Mouse (Mus musculus) frontal cortex, postnatal 10 days (tissue): ENCODE results near the gene Doc2a.
A peak's percentile ranks its signal among the peaks of the same experiment; 100 is the strongest.

Source experiments
- DNase-seq, 2 experiments: peaks; one replicate each; pipeline ENCODE4 v3.0.0; 2022; ENCODE audit warnings: low spot score in 2 of 2, mixed read lengths in 1 of 2

Doc2a gene

DNA sequence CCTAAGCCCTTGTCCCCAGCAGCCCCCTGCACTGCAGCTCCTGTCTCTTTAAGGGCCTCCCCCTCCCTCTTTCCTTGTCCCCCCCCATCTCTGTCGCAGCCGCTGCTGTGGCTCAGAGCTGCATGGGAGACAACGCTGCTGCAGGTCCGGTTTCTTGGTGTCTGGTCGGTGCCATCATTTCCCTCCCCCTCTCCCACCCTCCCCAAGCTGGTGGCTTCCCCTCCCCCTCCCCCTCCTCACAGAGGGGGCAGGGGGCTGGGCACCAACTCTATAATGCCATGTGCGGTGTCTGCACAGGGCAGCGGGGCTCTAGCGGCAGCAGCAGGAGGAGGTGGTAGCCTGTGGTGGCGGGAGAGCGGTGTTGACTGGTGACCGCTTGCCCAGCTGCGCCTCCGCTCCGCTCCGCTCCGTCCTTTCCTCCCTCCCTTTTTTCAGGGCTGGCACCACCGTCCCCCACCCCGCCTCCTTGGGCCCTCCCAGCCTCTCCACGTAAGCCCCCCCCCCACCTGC lies 24.0 kb upstream of the Doc2a start:
- peak in 1 of 2 experiments; percentile 34 for DNase-seq

DNA sequence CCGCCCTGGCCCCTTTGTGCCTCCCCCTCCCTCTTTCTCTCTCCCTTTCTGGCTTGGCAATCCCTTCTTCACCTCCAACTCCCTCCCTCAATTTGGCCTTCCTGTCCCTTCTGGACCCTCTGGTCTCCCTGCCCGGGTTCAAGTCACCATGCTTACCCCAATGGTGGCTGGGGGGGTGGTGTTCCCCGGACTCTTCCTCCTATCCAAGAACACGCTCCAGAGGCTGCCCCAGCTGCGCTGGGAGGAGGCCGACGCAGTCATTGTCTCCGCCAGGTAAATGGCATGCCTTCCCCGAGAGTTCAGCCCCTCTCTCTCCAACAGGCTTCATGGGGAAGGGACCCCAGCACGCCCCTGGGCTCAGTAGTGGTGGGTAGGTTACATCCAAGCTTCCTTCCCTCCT lies 23.3 kb upstream of the Doc2a start:
- DNase-seq: no peak

DNA sequence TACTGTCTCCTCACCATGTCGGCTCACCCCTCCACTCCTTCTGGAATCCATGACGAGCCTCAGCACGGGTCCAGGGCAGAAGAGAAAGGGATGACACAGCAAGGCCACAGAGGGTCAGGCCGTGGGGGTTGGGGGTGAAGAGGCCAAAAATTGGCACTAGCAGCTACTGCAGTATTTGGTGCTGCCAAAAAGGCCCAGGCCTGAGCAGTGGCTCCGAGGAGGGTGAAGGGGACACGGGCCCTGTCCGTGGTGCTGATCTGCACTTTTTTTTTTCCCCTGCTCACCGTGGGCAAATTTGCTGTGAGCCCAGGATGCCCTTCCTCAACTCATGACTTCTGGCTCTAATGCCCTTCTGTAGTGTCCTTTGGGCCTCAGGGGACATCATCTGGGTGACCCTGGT lies 21.8 kb upstream of the Doc2a start:
- DNase-seq: no peak

- no peak for DNase-seq
Measured at GRCm38 (mm10) chr7:126825952-126826351, 21.3 kb upstream of the Doc2a start.

GRCm38 (mm10) chr7:126831539-126831938 lies 15.7 kb upstream of the Doc2a start, which contains the start of gene 4930451I11Rik:
4930451I11Rik (minus strand) TSS chr7:126831639.
- no peak for DNase-seq

DNA sequence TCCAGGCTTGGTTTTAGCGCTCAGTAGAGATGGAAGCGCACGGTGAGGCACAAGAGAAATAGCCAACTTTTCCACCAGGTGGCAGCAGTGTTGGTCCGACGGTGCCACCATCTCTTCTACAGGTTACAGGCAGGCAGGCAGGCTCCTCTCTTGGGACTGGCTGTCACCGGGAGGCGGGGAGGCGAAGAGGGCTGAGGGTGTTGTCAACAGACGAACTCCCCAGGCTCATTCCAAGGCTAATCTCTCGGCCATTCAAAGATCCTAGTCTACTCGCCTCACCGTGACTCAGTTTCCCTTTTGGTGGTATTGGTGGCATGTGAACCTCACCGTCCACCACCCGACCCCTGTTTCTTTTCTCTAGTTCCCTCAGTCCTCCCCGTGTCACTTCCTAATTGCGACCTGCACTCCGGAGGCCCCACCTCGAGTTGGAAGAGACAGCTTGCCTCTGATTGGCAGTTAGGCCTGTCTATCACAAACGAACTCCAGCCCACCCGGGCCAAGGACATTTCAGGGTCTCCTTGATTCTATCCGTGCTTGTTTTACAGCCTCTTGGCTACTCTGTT lies 15.1 kb upstream of the Doc2a start:
- DNase-seq: peak in 1 of 2 experiments; percentile 76

DNA sequence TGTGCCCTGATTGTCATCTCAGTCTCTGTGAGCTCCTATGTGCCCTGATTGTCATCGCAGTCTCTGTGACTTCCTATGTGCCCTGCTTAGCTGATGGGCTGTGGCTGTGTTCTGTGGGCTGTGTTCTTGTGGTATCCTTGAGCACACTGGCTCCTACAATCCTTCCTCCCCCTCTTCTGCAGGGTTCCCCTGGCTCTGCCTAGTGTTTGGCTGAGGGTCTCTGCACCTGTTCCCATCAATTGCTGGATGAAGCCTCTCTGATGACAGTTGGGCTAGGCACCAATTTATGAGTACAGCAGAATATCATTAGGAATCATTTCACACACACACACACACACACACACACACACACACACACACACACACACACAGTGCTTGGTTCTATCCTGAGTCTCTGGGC lies 13.9 kb upstream of the Doc2a start:
- DNase-seq: no peak

- DNase-seq: no peak
Measured at GRCm38 (mm10) chr7:126843276-126843675, 3.9 kb upstream of the Doc2a start.

DNA sequence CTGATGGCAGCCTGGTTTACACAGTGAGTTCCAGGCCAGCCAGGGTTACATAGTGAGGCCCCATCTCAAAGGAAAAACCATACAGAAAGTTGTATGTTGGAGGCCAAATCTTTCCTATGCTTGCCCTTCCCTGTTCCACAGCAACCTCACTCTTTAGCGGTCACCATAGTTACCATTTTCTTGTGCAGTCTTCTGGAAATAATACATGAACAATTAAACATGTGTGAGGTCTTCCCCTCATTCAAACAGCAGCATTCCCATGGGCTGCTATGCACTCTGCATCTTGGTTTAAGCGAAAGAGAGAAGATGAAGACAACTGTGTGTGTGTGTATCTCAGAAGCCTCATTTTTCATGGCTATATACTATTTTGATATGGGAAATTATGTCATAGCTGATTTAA lies 1.7 kb upstream of the Doc2a start:
- no peak for DNase-seq

DNA sequence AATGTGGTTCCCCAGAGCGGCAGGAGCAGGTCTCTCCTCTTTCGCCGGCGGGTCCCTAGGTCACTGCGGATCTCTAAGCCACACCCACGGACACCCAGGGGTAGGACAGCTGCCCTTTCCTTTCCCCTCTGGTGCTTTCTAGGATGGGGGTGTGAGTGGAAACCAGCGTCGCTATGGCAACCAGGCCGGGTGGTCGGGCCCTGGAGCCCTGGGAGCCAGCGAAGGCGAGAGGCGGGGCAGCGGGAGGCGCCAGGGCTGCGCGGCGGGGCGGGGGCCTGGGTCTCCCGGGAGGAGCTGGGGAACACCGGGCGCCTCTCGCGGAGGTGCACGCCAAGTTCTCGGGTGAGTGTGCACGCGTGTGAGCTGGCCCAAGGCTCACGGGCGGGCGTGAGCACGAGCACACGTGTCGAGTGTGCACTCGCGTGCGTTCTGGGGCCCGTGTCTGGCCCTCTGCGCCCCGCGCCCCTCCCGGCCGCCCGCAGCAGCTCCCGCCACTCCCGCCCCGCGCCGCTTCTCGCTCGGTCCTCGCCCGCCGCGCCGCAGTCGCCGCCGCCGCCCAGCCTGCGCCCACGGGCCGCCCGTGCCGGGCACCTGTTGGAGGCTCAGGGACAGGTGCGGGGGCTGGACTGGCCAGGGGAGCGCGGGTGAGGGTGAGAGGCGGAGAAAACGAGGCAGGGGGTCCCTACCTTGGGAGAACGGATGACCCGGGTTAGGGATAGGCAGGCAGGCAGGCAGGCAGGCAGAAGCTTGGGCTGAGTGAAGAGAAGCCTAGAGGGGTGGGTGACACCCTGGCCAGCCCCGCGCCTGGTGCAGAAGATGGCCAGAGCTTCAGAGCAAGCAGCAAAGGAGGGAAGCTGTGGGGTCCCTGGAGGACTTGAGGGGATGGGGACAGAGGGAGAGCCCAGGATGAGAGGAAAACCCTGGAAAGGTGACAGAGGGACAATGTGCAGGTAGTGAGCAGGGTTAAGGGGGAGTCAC lies 494 bp downstream of the Doc2a start:
- peak in 1 of 2 experiments; percentile 55 for DNase-seq

DNA sequence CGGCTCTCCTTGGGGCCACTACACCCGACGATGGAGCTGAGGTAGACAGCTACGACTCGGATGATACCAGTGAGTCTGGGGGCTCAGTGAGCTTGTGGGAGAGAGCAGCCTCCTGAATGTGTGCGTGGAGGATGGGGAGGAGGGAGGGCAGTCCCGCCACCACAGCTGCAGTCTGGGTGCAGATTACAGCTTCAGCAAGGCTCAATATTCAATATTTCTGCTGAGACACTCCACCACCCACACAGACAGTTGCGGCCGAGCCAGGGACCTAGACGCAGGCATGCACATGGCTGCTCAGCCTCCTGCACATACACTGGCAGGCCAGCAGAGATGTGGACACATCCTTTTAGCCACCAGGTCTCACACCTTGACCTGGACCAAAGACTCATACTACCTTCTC lies 1.6 kb downstream of the Doc2a start:
- DNase-seq: no peak

DNA sequence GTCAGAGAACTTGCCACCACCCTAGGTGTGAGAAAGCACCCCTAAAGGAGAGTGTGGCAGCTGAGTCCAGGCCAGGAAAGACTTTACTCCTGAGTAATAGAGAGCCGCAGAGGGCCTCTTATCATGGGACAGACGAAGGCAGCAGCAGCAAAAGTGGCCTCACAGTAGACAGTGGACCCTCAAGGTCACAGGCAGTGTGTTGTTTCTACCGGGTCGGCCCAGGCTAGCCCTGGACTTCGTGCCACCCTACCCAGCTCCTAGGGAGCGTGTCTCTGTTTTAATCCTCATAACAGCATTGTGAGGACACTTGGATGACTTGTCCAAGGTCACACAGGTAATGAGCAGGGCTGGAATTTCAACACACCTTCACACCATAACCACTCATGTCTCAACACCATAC lies 2.9 kb downstream of the Doc2a start:
- no peak for DNase-seq

- DNase-seq: no peak
Measured at GRCm38 (mm10) chr7:126851192-126851591, 4.0 kb downstream of the Doc2a start.

DNA sequence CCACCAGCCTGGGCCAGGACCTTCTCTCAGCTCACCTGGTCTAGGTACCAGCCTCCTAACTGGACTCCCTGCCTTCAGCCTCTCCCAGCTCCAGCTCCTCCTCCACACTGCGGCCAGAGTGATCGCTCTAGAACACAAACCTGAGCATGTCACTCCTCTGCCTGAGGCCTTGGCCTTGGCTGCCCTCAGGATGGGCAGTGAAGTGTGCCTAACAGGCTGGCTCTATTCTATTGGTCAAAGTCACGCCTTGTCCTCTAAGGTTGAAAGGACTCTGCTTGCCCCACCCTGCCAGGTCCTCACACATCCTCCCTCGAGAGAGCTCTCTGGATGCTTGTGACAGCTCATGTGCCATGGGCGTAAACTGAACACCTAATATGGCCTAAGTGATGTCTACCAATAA lies 6.2 kb downstream of the Doc2a start:
- DNase-seq: no peak

- no peak for DNase-seq
Measured at GRCm38 (mm10) chr7:126855641-126856040, 8.4 kb downstream of the Doc2a start.

- DNase-seq: no peak
Measured at GRCm38 (mm10) chr7:126856741-126857420, 9.7 kb downstream of the Doc2a start.

DNA sequence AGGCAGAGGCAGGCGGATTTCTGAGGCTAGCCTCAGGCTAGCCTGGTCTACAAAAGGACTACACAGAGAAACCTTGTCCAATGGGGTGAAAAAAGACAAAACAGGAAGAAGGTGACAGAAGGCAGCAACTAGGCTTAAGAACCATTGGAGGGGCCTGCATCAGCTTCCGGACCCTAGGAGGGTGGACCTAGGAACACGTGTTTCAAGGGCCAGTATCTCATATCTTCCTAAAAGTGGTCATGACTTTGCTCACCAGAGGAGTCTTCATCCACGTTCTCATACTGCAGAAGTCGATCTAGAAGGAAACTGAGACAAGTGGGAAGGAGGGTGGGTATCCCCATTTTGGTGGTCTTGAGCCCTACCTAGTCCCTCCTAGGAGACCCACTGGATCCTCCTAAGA lies 13.8 kb downstream of the Doc2a start:
- DNase-seq: no peak

DNA sequence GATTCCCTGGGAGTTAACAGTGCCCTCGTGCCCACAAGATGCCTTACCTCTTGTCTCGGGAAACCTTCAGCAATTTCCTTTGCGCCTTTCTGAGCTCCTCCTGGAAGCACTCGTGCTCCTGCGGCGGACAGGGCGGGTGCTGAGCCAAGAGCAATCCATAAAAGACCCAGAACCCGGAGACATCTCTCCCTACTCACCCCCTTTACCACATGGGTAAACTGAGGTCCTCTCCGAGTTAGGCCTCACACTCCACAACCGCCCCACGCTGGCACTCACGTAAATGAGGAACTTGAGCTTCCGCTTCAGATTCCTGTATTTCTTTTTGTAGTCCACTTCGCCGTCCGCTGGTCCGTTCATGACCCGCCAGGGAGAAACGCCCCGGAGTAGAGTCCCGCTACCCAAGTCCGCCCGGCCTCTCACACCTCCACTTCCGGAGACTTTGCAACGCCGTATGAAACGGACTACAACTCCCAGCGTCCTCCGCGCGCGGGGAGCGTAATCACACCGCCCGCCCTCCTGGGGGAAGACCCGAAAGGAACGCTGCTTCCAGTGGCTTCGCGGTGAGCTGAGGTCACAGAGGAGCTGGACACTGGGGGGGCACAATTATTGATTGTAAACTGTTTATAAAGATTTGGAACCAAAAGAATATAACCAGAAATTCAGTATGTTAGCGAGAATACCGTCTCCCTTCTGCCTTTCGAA lies 14.4 kb downstream of the Doc2a start, which contains the start of gene Hirip3:
Hirip3 (plus strand) TSS at position 544 of the 702 bp plus-strand sequence.
- DNase-seq: peak; percentile 90 to 92

DNA sequence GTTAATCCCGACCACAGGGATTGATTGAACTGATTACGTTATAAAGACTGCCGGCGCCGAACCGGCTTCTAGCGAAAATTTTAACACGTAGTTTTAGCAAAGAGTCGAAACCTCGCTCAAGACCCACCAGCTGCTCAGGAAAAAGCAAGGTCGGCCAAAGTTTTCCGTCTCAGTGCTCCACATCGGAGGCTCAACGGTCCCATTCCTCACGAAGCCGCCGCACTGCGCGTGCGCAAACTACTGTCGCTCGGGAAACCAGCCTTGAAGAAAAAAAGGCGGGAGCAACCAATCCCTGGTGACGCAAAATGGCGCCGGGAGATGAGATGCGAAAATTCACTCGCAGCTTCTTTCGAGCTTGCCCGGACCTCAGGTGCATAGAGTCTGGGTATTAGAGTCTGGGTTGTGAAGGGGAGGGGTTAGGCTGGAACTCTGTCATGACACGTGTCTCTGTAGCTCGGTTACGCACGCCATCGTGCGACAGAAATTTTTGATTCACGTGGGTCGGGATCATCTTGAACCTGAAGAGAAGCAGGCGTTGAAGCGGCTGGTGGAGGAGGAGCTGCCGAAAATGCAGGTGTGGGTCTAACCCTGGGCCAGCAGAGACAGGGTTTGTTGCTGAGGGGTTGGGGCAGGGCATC lies 15.1 kb downstream of the Doc2a start, which contains the start of gene Ino80e:
Ino80e (minus strand) TSS at position 231 of the 638 bp plus-strand sequence.
- DNase-seq: peak; percentile 92 to 94

DNA sequence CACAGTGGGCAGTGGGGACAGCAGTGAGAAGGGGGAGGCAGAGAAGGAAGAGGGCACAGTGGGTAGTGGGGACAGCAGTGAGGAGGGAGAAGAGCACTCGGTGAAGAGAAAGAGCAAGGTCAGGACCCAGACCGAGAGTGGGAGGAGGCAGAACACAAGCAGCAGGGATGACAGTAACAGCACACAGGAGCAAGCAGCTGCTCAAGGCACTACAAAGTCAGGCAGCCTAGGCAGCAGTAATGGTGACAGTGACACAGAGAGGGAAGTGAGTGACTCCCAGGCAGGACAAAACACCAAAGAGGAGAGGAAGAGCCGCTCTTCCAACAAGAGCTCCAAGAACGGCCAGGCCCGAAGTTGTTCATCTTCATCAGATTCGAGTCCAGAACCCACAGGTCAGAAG lies 16.6 kb downstream of the Doc2a start:
- DNase-seq: no peak

DNA sequence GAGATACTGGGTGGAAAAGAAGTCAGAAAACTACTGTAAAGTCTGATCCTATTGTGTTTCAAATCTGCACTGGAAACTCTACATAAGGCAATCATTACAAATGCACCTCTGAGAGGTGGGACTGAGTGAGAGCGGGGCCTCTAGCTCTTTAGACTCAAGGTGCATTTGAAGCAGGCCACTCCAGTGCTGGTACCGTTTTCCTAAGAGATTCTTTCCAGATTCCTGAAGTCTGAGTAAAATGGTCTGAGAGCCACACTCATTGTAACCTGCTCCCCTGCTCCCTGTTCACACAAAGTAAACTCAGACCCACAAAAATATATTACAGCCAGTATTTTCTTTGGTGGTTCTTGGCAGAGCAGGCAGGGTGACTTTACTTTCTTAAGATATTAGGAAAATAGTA lies 20.3 kb downstream of the Doc2a start:
- DNase-seq: no peak
